Mouse (Mus musculus) forebrain, embryonic 12.5 days (tissue): ENCODE results near the gene Spi1. TPM values are rescaled to one million over a fixed set of nuclear protein-coding genes. Genes with fewer than 3 reads are reported as not detected.

Source experiments
- polyA plus RNA-seq: library from polyadenylated mRNA; unstranded; fragments of >200 nt; fragmentation: Nextera tagmentation; extraction: Ambion mirVana; gene quantifications from 2 replicates; pipeline ENCODE4 v1.2.1, GENCODE M21; 2016

The Spi1 gene
- polyA plus RNA-seq, 1 experiment from 2014 or later = 2.7 TPM

Other genes starting within 250 kb of the Spi1 start
- 214 and 215 TPM in 2 replicates for gene Mtch2, start 235.2 kb upstream of the Spi1 start, polyA plus RNA-seq
- gene C1qtnf4, start 196.5 kb upstream of the Spi1 start, polyA plus RNA-seq = 15.9 and 28.0 TPM in 2 replicates
- gene Kbtbd4, start 177.7 kb upstream of the Spi1 start, polyA plus RNA-seq = 59.1 and 61.2 TPM in 2 replicates
- 188 and 192 TPM in 2 replicates for gene Ndufs3, start 177.6 kb upstream of the Spi1 start, polyA plus RNA-seq
- 172 and 183 TPM in 2 replicates for gene Celf1, start 142.0 kb upstream of the Spi1 start, polyA plus RNA-seq
- 1.9 and 2.6 TPM in 2 replicates for gene Rapsn, start 46.8 kb upstream of the Spi1 start, polyA plus RNA-seq
- 294 and 301 TPM in 2 replicates for gene Psmc3, start 28.4 kb upstream of the Spi1 start, polyA plus RNA-seq
- 22.6 and 24.3 TPM in 2 replicates for gene Slc39a13, start 12.0 kb upstream of the Spi1 start, polyA plus RNA-seq
- 0.14 and 0.19 TPM in 2 replicates for gene Mybpc3, start 35.8 kb downstream of the Spi1 start, polyA plus RNA-seq
- gene Madd, start 101.4 kb downstream of the Spi1 start, polyA plus RNA-seq = 39.1 and 41.2 TPM in 2 replicates
- 1.4 TPM in 2 replicates for gene Nr1h3, start 120.4 kb downstream of the Spi1 start, polyA plus RNA-seq
- 33.2 and 33.9 TPM in 2 replicates for gene Acp2, start 120.5 kb downstream of the Spi1 start, polyA plus RNA-seq
- gene Ddb2, start 154.6 kb downstream of the Spi1 start, polyA plus RNA-seq = 10.3 TPM in 2 replicates
- 28.1 and 29.1 TPM in 2 replicates for gene Pacsin3, start 173.6 kb downstream of the Spi1 start, polyA plus RNA-seq
- gene Arfgap2, start 182.6 kb downstream of the Spi1 start, polyA plus RNA-seq = 93.2 and 97.1 TPM in 2 replicates